Mouse (Mus musculus) spleen, postnatal 4 days (tissue): ENCODE results near the gene Ptprt.
"Not testable (repeated sequence)": the region's sequence is repeated elsewhere in the genome, so short reads cannot be mapped to it uniquely, and the experiment has no call there.

Experiments
- DNase-seq, 2 experiments: peaks; one replicate each; pipeline ENCODE4 v3.0.0; 2022; ENCODE audit warnings: low spot score in 2 of 2

The Ptprt gene

DNA sequence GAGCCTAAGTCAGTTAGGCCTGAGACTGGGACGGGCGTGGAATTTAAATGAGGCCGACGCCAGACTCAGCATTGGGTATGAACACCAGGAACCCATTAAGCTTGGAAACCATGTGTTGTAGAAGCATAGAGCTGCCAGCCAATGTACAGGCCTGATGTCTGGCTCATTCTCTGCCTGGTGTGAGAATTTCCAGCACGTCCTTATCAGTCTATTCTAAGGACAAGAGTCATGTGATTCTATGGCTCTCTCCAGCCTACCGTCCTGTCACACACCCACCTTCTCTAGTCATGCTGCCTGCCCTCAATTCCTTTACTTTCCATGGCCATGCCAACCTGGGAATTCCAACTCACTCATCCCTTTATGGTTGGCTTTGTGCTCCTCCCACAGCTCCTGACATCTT is 450.4 kb downstream of the Ptprt start:
- DNase-seq, result no peak

DNA sequence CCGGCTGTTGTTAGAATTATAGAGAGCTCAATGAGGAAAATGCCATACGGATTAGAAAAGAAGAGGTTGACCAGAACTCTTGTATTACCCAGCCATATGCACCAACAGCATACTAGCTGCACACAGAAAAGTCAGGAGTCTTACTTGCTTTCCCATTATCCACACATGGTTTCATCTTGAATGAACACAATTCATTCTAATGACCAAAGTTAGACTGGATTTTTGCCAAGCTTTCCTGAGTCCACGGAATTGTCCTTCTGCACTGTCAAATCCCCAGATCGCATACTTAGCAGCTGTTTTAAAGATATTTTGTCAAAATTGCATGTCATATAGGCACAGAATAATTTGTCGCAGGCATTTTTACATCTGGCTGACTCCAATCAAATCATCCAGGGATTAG is 463.6 kb downstream of the Ptprt start:
- no peak for DNase-seq

DNA sequence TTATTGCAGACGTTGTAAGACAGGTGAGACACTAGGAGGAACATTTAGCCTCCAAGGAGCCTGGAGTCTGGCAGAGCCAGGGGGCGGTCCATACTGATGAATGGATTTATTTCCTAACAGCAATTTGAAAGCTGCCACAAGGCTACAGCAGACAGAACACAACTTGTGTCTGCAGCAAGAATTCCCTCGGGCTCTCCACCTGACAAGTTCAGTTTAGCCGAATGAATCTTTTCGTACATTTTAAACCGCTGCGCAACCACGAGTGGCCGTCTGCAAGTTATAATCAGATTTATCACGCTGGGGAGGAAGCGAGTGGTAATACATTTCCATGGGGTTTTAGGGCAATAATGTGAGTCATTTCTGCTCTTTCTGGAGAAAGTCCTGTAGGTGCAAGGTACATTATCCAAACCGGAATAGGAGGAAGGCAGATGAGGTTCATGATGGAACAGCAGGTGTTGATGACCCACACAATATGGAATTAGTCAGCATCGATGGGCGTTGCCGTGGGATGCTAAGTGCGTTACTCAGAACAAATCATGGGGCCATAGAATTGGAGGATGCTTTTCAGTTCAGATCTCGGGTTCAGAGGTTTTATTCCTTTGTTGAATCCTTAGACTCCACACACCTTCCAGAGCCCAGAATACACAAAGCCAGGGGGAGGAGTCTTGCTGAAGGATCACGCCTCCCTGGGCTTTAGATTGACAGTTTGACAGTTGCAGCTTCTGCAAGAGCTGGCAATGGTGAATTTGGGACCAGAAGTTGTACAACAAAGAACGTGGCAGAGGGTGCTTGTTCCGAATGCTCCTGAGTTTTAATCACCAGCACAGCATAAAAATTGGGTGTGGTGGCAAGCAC is 478.1 kb downstream of the Ptprt start:
- no peak for DNase-seq

DNA sequence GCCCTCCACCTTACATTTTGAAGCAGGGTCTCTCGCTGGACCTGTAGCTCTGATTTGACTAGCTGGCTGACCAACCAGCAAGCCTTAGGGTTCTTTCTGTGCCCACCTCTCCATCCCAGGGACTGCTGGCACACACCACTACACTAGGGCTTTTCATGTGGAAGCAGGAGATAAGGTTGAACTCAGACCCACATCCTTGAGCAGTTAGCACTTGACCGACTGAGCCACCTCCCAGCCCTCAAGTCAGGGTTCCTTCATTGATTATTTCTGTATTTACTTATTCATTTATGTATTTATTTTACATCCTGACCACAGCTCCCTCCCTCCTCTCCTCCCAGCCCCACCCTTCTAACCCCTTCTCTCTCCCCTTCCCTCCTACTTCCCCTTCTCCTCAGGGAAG is 479.1 kb downstream of the Ptprt start:
- no peak for DNase-seq

DNA sequence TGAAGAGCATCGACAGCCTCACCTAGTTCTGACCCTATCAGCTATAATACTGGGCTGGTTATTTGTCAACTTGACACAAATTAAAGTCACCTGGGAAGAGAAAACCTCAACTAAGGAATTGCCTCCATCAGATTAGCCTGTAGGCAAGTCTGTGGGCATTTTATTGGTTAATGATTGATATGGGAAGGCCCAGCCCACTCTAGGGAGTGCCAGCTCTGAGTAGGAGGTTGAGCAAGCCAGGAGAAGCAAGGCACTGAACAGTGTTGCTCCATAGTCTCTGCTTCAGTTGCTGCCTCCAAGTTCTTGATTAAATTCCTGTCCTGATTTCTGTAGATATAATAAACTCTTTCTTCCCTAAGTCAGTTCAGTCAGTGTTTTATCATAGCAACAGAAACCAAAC is 488.4 kb downstream of the Ptprt start:
- no peak for DNase-seq

DNA sequence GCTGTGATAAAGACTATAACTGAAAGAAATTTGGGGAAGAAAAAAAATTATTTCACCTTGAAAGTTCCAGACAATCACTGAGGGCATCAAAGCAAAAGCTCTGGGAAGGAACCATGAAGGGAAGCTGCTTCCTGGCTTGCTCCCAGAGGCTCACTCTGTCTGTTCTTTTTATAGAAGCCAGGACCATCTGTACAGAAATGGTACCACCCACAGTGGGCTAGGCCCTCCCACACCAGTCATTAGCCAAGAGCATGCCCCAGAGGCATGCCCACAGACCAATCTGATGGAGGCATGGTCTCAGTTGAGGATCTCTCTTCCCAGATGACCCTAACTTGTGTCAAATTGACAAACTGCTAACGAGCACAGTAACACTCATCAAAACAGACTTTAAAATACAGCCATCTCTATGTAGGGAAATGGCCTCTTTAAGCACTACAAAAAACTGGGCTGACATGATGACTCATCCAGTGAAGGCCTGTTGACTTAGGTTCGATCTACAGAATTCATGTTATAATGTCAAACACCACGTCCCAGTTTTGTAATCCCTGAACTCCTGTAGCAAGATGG is 519.0 kb downstream of the Ptprt start:
- peak in 1 of 2 experiments; percentile 24 for DNase-seq

DNA sequence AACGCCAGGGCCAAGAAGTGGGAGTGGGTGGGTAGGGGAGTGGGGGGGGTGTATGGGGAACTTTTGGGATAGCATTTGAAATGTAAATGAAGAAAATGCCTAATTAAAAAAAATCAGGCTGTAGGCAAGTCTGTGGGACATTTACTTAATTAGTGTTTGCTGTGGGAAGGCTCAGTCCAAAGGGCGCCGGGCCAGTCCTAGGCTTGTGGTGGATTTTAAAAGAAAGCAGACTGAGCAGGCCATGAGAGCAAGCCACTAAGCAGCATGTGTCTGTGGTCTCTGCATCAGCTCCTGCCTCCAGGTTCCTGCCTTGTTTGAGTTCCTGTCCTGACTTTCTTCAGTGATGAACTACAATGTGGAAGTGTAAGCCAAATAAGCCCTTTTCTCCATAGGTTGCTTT is 524.8 kb downstream of the Ptprt start:
- not testable (repeated sequence) for DNase-seq

DNA sequence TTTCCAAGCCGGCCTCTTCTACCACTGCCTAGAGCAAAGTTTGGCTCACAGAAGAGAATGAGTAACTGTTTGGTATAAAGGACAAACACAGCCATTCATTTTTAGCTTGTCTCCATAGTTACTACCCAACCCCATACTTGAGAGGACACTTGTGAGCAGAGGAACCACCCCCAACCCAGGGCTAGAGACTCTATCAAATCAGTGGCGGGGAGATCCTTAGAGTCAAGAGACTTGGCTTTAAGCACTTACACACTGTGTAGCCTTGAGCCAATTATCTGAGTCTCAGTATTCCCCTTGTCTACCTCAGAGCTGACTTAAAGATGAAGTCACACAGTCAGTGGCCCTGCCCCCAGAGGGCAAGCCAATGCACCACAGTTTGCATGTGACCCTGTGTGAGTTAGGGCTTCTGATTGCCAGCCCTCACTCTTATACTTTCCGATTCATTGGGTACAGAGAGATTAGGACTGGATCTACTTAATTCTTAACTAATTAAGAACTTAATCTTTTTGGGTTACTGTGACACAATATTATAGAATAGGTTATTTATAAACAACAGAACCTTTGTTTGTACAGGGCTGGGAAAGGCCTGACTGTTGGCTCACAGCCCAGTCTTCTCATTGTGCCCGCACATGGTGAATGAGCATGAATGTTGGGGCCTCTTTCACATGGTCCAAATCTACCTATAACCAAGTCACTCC is 529.2 kb downstream of the Ptprt start:
- no peak for DNase-seq

DNA sequence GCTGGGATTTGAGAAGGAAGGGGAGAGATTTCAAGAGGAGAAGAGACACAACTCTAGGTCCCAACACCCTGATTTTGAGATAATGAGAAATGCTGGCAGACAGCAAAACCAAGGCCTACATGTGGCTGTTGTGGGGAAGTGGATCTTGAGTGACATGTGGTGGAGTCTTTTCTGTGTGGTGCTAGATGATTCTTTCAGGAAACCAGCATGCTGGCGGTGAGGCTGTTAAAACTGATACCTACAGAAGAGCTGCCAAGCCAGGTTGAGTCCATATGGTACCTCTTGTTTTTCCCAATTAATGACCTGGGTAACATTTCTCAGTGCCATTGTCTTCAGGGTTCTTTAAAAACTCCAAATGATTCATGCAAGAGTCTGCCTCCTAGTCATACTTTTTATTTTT is 531.1 kb downstream of the Ptprt start:
- no peak for DNase-seq

DNA sequence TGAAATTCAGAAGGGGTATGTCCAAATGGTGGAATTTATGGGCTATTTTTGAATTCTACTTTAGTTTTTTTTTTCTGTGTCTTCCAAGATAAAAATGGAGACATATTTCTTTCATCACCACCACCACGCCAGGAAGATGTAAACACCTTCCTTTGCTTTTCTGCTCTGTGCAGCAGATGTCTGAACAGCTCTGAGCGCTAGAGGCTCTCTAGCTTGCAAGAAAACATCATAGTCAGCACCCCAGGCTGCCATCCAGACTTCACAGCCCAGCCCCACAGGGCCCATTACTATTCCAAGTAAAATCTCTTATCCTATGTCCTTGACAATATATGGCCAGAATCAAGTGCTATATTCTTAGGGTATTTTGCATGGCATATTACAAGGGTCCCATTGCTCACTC is 542.9 kb downstream of the Ptprt start:
- DNase-seq, result no peak

DNA sequence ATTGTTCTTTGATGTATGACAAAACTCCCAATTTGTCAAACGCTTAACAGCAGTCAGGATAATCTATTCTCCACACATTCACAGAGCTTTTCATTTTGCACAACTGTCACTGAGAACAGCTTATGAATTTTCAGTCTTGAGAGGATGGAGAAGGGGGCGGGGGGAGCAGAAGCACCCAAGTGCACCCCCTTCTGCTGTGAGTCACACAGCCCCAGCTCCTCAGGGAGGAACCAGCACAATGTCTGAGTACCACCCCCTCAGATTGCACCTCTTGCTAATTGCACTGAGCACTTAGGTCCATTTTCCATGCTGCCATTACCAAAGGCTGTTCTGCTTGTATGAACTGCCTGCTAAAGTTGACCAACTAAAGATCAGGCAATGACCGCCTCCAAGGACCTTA is 578.6 kb downstream of the Ptprt start:
- DNase-seq, result no peak

DNA sequence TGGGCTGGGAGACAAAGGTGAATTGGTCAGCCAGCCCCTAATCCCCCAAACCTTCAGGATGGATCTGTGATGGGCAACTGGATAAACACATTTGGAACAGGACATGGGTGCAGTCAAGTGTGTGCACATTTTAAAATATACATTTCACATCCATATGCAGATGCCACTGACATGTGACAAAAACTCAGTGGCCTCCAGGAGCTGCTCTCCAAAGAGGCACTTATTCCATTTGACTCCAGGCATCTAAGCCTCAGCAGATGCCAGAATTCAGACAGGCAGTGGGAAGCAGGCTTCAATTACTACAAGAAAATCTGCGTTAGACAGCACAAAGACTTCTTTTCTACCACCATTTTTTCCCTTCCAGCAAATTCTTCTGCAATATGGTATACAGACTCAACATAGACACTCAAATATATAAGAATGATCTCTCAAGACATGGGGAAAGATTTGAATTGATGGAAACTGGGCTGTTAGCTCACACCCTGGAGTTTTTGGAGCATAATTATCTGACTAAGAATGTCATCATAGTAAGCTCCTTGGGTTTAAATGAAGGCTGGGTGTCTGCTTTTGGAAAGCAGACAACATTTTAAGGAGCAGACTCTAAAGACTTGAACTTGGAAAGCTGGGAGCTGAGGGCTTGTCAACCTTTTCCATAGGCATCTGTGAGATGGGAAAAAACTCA is 580.1 kb downstream of the Ptprt start:
- no peak for DNase-seq

DNA sequence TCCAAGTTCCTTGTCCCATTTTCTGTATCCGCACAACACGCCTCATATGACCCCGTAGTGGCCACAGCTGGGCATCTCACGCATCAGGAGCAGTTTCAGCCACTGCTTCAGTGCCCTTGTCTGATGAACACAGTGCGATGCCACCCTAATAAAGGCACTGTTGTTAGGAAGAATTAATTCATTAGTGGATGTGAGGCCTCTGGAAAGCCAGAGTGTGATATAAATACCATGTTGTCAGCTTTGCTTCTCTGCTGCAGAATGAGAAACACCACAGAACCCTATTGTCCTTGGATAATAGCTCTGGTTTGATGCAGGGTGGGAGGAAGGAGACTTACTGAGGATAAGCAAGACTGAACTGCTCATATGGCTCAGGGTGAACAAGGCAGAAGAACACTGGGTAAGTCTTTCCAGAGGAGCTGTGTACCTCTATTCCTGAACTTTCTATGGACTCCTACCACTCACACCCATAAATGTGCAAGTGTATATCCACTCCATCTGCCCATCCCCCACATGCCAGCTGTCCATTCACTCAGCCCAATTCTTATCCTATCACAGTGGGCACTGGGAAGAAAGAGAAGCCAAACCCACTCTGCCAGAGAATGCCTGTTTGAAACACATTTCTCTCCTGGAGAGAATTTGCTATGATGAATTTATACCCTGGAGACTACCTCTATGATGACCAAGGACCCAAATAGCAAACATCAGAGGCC is 582.2 kb downstream of the Ptprt start:
- no peak for DNase-seq

DNA sequence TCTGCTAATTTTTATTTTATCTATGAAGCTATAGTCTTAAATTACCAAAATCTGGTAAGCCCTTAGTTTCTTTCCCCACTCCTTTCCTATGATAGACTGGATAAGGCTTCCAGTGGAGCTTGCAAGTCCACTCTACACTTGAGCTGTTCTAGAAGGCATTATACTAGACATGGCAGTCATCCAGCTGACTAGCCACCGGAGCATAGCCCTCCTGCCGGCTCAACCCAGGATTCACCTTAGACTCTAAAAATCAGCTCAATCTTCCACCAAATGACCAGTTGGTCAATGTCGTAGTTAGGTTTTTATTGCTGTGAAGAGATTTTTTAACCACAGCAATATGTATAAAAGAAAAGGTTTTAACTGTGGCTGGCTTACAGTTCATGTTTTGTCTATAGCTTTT is 608.1 kb downstream of the Ptprt start:
- no peak for DNase-seq

DNA sequence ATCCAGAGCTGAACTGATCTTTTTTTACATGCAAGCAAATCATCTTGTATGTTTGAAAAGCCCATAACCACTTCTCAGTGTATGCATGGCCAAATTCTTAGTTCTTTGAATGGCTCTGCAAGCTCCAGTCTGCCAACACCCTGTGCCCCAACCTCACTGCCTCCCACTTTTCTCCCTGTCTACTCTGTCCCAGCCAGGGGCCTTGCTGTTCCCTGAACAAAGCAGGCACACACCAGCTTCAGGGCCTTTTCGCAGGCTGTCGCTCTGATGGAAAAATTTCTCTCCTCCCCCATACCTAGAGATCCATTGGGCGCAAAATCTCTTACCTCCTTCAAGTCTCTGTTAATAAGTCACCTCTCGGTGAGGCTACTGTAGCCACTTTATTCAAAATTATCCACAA is 610.7 kb downstream of the Ptprt start:
- DNase-seq, result no peak

DNA sequence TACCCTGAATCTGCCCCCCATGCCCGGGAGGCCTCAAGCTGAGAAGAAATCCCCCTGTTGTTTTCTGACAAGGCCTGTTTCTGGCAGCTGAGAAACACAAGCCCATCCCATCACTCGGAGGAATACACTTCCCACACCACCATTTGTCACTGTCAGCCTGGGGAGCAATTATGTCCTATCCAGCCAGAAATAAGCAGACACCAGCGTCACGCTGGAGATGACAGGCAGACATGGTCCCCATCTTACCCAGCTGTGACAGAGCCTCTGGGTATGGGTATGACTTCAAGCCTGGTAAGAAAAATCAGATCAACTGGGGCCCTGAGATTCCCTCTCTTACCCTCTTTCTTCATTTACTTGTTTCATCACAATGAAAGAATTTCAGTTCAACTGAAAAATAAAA is 625.3 kb downstream of the Ptprt start:
- DNase-seq, result no peak

DNA sequence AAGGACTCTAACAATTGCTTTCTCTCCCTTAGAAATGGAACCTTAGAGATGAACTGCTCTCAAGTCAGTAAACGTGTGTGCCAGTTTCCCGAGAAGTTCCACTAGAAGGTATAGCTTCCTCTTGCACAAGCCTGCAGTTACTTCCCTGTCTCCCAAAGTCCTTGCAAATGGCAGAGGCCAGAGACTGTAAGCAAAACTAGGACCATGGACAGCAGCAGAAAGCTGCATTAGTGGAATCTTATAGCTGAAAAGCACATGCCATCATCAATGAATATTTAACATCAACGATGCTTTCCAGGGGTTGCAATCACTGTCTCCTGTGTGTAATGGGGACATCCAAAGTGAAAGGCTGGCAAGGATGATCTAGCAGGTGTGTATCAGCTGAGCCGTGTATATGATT is 629.3 kb downstream of the Ptprt start:
- DNase-seq, result no peak

DNA sequence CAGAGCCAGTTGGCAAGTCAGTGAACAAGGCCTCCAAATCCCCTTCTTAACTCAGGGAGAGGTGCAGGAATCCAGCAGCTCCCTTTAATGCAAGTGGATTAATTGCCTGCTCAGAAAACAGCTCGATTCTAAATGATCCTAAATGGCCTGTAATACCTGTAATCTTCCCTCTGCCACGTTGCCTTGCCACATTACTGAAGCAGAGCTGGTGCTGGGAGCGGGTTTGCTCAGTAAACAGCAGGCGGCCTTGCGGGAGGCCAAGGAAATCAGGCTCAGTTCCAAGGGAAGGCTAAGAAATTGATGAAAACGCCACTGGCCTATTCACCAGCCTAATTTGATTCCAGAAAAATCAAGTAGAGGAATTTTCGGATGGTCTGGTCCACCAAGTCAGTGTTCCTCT is 659.9 kb downstream of the Ptprt start:
- DNase-seq, result no peak

DNA sequence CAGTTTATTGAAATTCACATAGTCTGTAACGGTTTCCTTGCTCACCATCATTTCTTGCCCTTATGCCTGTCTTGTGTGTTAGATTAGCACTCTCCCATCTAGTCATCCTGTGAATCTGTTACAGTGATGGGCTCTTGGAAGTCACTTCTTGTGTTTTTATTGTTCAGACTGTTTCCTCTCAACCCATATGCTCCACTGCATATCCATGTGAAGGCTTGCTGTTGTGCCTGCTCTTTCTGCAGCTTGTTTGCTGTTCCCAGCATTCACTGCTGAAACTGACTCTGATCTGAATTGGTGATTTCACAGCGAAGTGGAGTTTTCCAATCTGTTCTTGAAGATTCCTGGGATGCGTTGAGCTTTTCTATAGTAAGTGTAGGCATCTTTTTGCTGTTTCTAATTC is 678.6 kb downstream of the Ptprt start:
- no peak for DNase-seq

DNA sequence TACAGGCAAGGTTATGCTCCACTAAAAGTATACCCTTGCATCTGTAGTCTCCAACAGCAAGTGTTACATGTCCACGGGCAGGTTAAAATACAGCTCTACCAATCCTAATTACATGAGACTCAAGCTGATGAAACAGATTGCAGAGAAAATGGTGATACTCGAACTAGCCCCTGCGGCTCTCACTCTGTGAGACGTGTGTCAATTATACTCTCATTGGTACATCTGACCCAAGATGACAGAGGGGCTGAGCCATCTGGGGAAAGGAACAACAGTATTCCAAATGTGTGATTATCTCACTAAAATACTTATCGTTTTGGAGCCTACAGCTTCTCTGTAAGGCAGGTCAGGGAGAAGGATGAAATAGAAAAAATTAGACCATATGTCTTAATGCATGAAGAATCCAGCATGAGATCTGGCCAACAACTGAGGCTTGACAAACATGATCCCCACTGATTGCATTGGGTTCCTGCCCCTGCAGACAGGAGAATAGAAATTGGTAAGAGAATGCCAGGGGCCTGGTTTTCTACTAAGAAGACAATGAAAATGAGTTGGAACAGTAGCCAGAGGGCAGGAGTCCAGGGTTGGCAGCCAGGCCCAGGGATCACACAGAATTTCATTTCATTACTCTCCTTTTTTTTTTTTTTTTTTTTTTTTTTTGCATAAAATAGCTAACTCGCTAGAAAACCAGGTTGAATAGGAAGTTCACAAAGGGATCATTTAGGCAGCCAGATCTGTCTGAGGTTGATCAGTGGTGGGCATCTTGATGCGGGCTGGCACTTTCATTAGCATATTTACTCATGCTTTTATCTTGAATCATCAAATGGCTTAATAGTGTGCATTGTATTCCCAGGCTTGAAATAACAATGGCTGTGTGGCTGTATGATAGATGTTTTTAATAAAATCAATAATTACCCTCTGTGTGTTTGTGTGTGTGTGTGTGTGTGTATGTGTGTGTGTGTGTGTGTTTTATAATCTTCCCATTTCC is 699.5 kb downstream of the Ptprt start:
- no peak for DNase-seq

DNA sequence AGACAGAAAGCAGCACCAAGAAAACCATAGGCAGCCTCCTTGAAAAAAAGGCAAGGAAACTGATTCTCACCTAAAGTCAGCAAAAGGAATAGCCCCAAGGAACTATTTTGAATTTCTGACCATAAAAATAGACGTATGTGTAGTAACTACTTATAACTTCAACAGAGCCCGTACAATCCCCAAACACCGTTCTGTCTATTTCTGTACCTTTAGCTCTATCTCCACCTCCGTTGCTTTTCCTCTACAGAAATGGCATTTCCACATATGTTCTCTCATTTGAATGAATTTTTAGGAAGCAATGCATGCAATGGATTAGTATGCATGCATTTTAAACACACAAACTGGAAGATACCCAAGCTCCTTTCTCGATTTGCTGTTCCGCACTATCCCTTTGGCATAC is 715.5 kb downstream of the Ptprt start:
- no peak for DNase-seq
